Mouse (Mus musculus): ENCODE results near the gene Fgf7. TPM values are rescaled to one million over a fixed set of nuclear protein-coding genes. Genes with fewer than 3 reads are reported as not detected.

Fgf7 gene
- polyA plus RNA-seq, 1 experiment from 2014 or later, result 0.53 TPM

DNA sequence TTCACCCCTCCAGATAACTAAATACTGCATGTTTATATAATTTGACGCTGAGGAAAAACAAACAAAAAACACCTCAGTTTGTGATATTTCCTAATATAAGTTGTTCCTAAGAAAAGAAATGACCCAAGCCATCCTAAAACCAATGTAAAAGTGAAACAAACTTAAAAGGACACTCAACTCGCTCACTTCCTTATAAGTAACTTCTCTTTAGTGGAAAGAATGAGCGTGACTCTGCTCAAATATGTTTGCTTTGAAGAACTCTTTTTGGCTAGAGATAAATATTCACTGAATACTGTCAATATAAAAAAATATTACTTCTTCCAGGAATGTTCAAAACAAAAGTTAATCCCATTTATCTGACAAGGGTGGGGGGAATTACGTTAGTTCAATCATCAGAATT, 39.3 kb downstream of the Fgf7 start:
- no peak for ATAC-seq
- WGBS, result 93% methylated on average over 4 of the region's 4 CpGs
- Histone ChIP-seq H3K9me3 (replicated peaks; ENCODE audit: control insufficient read depth, low read length) (no peaks in the 10 kb centered on the region), H3K36me3 (ENCODE audit: control insufficient read depth, insufficient read depth, low read length) (no peaks in the 10 kb centered on the region), H3K9ac (ENCODE audit: low read length) (no peak overlapping the region), H3K27ac (ENCODE audit: low read depth, low read length) (no peak overlapping the region), H3K4me1 (ENCODE audit: control insufficient read depth, insufficient read depth, low read length) (no peaks in the 10 kb centered on the region), H3K4me3 (ENCODE audit: low read depth, low read length) (no peak overlapping the region), H3K4me2 (ENCODE audit: low read length) (no peak overlapping the region), H3K27me3 (replicated peaks; ENCODE audit: control insufficient read depth, insufficient read depth, low read length) (no peaks in the 10 kb centered on the region)
- no peak for DNase-seq (ENCODE audit: low spot score)

DNA sequence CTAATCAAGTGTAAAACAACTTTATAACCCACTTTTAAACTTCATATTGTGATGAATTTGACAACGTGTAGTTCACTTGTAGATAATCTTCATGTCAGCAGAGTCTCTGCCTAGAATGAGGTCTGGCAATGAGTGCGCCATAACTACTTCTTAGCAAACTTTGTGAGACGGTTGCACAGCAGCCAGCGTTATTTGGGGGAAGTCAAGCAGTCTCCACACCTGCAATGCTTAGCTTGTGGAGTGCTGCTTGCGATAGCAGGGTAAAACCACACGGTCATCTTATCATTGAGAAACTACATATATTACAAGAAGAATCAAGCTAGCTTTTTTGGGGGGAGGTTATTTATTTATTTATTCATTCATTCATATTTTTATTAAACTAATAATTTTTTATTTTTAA, 42.0 kb downstream of the Fgf7 start:
- H3K36me3 ChIP-seq (ENCODE audit: control insufficient read depth, insufficient read depth, low read length), result no peaks in the 10 kb centered on the region
- WGBS, result 94% methylated on average over 6 of the region's 6 CpGs
- ATAC-seq, result no peak
- H3K4me3 ChIP-seq (ENCODE audit: low read depth, low read length), result no peak overlapping the region
- H3K27ac ChIP-seq (ENCODE audit: low read depth, low read length), result no peak overlapping the region
- no peaks in the 10 kb centered on the region for H3K4me1 ChIP-seq (ENCODE audit: control insufficient read depth, insufficient read depth, low read length)
- H3K9ac ChIP-seq (ENCODE audit: low read length), result no peak overlapping the region
- H3K27me3 ChIP-seq (replicated peaks; ENCODE audit: control insufficient read depth, insufficient read depth, low read length), result no peaks in the 10 kb centered on the region
- DNase-seq (ENCODE audit: low spot score), result no peak
- H3K4me2 ChIP-seq (ENCODE audit: low read length), result no peak overlapping the region
- H3K9me3 ChIP-seq (replicated peaks; ENCODE audit: control insufficient read depth, low read length), result no peaks in the 10 kb centered on the region

DNA sequence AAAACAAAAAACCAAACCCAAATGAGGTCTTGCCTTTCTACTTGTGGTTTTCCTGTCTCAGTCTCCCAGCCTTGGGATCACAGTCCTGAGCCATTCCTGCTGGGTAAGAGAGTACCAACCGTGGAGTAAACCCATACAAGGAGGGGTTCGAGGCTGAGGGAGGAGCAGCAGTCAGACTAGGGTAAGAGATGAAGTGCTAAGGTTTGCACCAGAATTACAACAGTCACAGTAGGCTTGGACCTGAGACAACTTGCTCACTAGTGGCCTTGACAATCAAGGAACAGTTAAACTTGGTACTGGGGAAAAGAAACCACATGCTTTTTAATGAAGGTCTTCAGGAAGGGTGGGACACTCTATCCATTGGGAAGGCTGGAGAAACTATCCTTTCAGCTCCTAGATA, 44.6 kb downstream of the Fgf7 start:
- Histone ChIP-seq H3K4me1 (ENCODE audit: control insufficient read depth, insufficient read depth, low read length) (no peaks in the 10 kb centered on the region), H3K27me3 (replicated peaks; ENCODE audit: control insufficient read depth, insufficient read depth, low read length) (no peaks in the 10 kb centered on the region), H3K4me2 (ENCODE audit: low read length) (no peak overlapping the region), H3K36me3 (ENCODE audit: control insufficient read depth, insufficient read depth, low read length) (no peaks in the 10 kb centered on the region), H3K9me3 (replicated peaks; ENCODE audit: control insufficient read depth, low read length) (no peaks in the 10 kb centered on the region), H3K27ac (ENCODE audit: low read depth, low read length) (no peak overlapping the region), H3K9ac (ENCODE audit: low read length) (no peak overlapping the region), H3K4me3 (ENCODE audit: low read depth, low read length) (no peak overlapping the region)
- ATAC-seq (no peak), DNase-seq (ENCODE audit: low spot score) (no peak)
- WGBS, result 73% methylated on average over 2 of the region's 2 CpGs

DNA sequence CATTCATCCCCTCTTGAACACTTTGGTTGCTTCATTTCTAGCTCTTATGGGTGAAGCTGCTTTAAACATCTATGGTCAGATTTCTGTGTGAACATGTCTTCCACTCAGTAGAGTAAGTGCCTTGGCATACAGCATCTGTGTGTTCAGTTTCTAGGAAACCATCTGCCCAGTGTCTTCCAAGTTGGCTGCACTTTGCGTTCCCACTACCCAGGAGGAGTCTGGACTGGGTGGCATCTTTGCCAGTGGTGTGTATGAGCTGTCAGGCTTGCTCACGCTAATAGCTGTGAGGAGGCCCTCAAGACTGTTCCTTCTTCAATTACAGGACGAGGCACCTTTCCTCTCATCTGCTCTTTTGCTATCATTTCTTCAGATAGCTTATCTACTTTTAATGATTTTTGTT, 49.9 kb downstream of the Fgf7 start:
- H3K9ac ChIP-seq (ENCODE audit: low read length), result no peak overlapping the region
- 84% methylated on average over 3 of the region's 3 CpGs for WGBS
- no peak overlapping the region for H3K4me3 ChIP-seq (ENCODE audit: low read depth, low read length)
- H3K27ac ChIP-seq (ENCODE audit: low read depth, low read length), result no peak overlapping the region
- no peak overlapping the region for H3K4me2 ChIP-seq (ENCODE audit: low read length)
- H3K36me3 ChIP-seq (ENCODE audit: control insufficient read depth, insufficient read depth, low read length), result no peaks in the 10 kb centered on the region
- ATAC-seq (no peak), DNase-seq (ENCODE audit: low spot score) (no peak)
- no peaks in the 10 kb centered on the region for H3K4me1 ChIP-seq (ENCODE audit: control insufficient read depth, insufficient read depth, low read length)
- no peaks in the 10 kb centered on the region for H3K27me3 ChIP-seq (replicated peaks; ENCODE audit: control insufficient read depth, insufficient read depth, low read length)
- H3K9me3 ChIP-seq (replicated peaks; ENCODE audit: control insufficient read depth, low read length), result no peaks in the 10 kb centered on the region

DNA sequence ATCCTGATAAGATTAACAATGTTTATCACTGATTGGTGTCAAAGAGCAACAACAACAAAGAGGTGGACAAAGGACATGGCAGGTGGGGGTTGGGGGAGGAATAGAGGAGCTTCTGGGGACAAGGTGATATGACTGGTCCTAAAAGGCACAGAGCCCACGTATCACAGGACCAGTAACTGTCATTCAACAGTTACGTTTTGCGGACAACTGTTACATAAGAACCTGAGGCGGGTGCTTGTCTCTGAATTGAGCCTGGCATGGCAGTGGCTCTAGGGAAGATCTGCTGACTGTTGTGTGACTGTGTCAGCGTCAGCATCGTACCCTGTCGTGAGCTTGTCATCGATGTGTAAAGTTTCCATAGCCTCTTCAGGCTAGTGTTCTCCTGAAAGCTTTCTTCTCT, 51.7 kb downstream of the Fgf7 start:
- Histone ChIP-seq H3K9ac (ENCODE audit: low read length) (no peak overlapping the region), H3K4me1 (ENCODE audit: control insufficient read depth, insufficient read depth, low read length) (no peaks in the 10 kb centered on the region), H3K4me2 (ENCODE audit: low read length) (no peak overlapping the region), H3K27ac (ENCODE audit: low read depth, low read length) (no peak overlapping the region), H3K9me3 (replicated peaks; ENCODE audit: control insufficient read depth, low read length) (no peaks in the 10 kb centered on the region), H3K4me3 (ENCODE audit: low read depth, low read length) (no peak overlapping the region), H3K36me3 (ENCODE audit: control insufficient read depth, insufficient read depth, low read length) (no peaks in the 10 kb centered on the region), H3K27me3 (replicated peaks; ENCODE audit: control insufficient read depth, insufficient read depth, low read length) (no peaks in the 10 kb centered on the region)
- no peak for ATAC-seq
- DNase-seq (ENCODE audit: low spot score), result no peak
- 66% methylated on average over 8 of the region's 8 CpGs for WGBS

DNA sequence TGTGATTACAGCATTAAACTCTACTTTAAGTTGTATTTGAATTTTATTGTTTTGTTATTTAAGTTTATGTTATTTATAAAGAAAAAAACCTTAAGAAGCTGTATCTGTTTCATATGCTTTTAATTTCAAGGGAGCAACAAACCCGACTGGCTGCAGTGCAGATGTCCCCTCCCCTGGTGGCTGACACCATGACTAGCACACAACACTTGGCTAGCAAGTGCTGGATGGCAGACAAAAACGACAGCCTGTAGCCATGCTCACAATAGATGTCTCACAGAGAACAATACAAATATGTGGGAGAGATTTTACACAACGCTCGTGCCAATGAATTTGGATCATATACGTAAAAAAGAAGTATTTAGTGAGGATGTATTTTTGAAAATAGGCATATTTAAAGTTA, 56.0 kb downstream of the Fgf7 start:
- DNase-seq (ENCODE audit: low spot score) (no peak), ATAC-seq (no peak)
- 65% methylated on average over 5 of the region's 5 CpGs for WGBS

DNA sequence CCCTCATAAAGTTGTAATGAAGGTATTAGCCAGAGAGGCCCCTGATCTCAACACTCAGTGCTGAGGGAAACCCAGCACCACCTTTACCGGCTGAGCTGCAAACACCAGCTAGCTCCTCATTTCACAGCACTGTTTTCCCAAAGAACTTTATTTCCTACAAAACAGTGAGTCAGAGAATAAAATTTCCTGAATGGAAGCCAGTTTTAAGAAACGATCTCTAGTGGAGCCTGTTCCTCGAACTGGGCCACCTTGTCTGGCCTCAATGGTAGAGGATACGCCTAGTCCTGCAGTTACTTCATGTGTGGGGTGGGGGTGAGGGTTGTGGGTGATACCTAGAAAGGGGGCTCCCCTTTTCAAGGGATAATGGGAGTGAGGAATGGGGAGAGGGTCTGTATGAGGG, 60.2 kb downstream of the Fgf7 start:
- Histone ChIP-seq H3K27ac (ENCODE audit: low read depth, low read length) (no peak overlapping the region), H3K27me3 (replicated peaks; ENCODE audit: control insufficient read depth, insufficient read depth, low read length) (no peaks in the 10 kb centered on the region), H3K4me2 (ENCODE audit: low read length) (no peak overlapping the region), H3K36me3 (ENCODE audit: control insufficient read depth, insufficient read depth, low read length) (no peaks in the 10 kb centered on the region), H3K4me3 (ENCODE audit: low read depth, low read length) (no peak overlapping the region), H3K9me3 (replicated peaks; ENCODE audit: control insufficient read depth, low read length) (no peaks in the 10 kb centered on the region), H3K9ac (ENCODE audit: low read length) (no peak overlapping the region), H3K4me1 (ENCODE audit: control insufficient read depth, insufficient read depth, low read length) (no peaks in the 10 kb centered on the region)
- ATAC-seq, result no peak
- DNase-seq (ENCODE audit: low spot score), result no peak
- 93% methylated on average over 4 of the region's 4 CpGs for WGBS

More for the DNA sequence above, 56.0 kb downstream of the Fgf7 start:
- no peaks in the 10 kb centered on the region for H3K36me3 ChIP-seq (ENCODE audit: control insufficient read depth, insufficient read depth, low read length)
- no peak overlapping the region for H3K27ac ChIP-seq (ENCODE audit: low read depth, low read length)
- H3K27me3 ChIP-seq (replicated peaks; ENCODE audit: control insufficient read depth, insufficient read depth, low read length), result no peaks in the 10 kb centered on the region
- H3K4me1 ChIP-seq (ENCODE audit: control insufficient read depth, insufficient read depth, low read length), result no peaks in the 10 kb centered on the region
- H3K4me3 ChIP-seq (ENCODE audit: low read depth, low read length), result no peak overlapping the region
- no peak overlapping the region for H3K4me2 ChIP-seq (ENCODE audit: low read length)
- no peak overlapping the region for H3K9ac ChIP-seq (ENCODE audit: low read length)
- no peaks in the 10 kb centered on the region for H3K9me3 ChIP-seq (replicated peaks; ENCODE audit: control insufficient read depth, low read length)

Other genes starting within 250 kb of the Fgf7 start
- 29.8 and 32.8 TPM in 2 replicates for gene Galk2, start 175.5 kb upstream of the Fgf7 start, polyA plus RNA-seq (2014; fragmentation: Nextera tagmentation; extraction: Ambion mirVana)
- 77.2 and 81.0 TPM in 2 replicates for gene Cops2, start 175.5 kb upstream of the Fgf7 start, polyA plus RNA-seq (2014; fragmentation: Nextera tagmentation; extraction: Ambion mirVana)
- not detected in 2 replicates for gene Fam227b, start 117.3 kb downstream of the Fgf7 start, polyA plus RNA-seq (2014; fragmentation: Nextera tagmentation; extraction: Ambion mirVana)
- 23.7 and 23.8 TPM in 2 replicates for gene Dtwd1, start 117.5 kb downstream of the Fgf7 start, polyA plus RNA-seq (2014; fragmentation: Nextera tagmentation; extraction: Ambion mirVana)
- gene Gm17555, start 180.4 kb downstream of the Fgf7 start, polyA plus RNA-seq (2014; fragmentation: Nextera tagmentation; extraction: Ambion mirVana), result not detected in 2 replicates

Data from forebrain, embryonic 14.5 days (tissue).